Mouse (Mus musculus) urinary bladder, postnatal 10 days (tissue): Measurements from ENCODE around the gene Wdhd1.
A peak's percentile ranks its signal among the peaks of the same experiment; 100 is the strongest.
"Not testable (repeated sequence)": the region's sequence is repeated elsewhere in the genome, so short reads cannot be mapped to it uniquely, and the experiment has no call there.

Experiments
- DNase-seq: peaks from one replicate; pipeline ENCODE4 v3.0.0; 2022; ENCODE audit warnings: low spot score

Gene Wdhd1

GRCm38 (mm10) chr14:47276637-47277393, at the start of gene Wdhd1, which contains the start of gene Socs4:
Gene Wdhd1 (minus strand): TSS chr14:47276857.
Gene Socs4 (plus strand): TSS chr14:47276931.
- peak; percentile 79 for DNase-seq

GRCm38 (mm10) chr14:47325965-47326761, 49.5 kb upstream of the Wdhd1 start:
- no peak for DNase-seq

GRCm38 (mm10) chr14:47321581-47321980, 44.9 kb upstream of the Wdhd1 start:
- DNase-seq: not testable (repeated sequence)

GRCm38 (mm10) chr14:47319362-47319761, 42.7 kb upstream of the Wdhd1 start:
- no peak for DNase-seq

GRCm38 (mm10) chr14:47310342-47311181, 33.9 kb upstream of the Wdhd1 start:
- DNase-seq: no peak

- no peak for DNase-seq
These were observed 32.4 kb upstream of the Wdhd1 start for GRCm38 (mm10) chr14:47309061-47309460.

GRCm38 (mm10) chr14:47307669-47308068, 31.0 kb upstream of the Wdhd1 start:
- no peak for DNase-seq

- DNase-seq: no peak
These were observed 29.3 kb upstream of the Wdhd1 start for GRCm38 (mm10) chr14:47305933-47306332.

- DNase-seq: no peak
These were observed 28.3 kb upstream of the Wdhd1 start for GRCm38 (mm10) chr14:47304814-47305405.

- no peak for DNase-seq
These were observed 26.4 kb upstream of the Wdhd1 start for GRCm38 (mm10) chr14:47302885-47303680.

GRCm38 (mm10) chr14:47298819-47299261, 22.2 kb upstream of the Wdhd1 start:
- DNase-seq: no peak

GRCm38 (mm10) chr14:47298408-47298792, 21.7 kb upstream of the Wdhd1 start:
- DNase-seq: no peak

- DNase-seq: peak; percentile 81
These were observed 21.2 kb upstream of the Wdhd1 start, which contains the start of gene Mapk1ip1l for GRCm38 (mm10) chr14:47297785-47298407. Gene Mapk1ip1l (plus strand): TSS chr14:47298266.

- no peak for DNase-seq
These were observed 19.6 kb upstream of the Wdhd1 start for GRCm38 (mm10) chr14:47296232-47296631.

- DNase-seq: no peak
These were observed 17.5 kb upstream of the Wdhd1 start for GRCm38 (mm10) chr14:47294136-47294535.

- DNase-seq: no peak
These were observed 15.1 kb upstream of the Wdhd1 start for GRCm38 (mm10) chr14:47291772-47292171.

- no peak for DNase-seq
These were observed 10.4 kb upstream of the Wdhd1 start for GRCm38 (mm10) chr14:47287021-47287420.

- DNase-seq: no peak
These were observed 9.6 kb upstream of the Wdhd1 start for GRCm38 (mm10) chr14:47286215-47286614.

GRCm38 (mm10) chr14:47285271-47285670, 8.6 kb upstream of the Wdhd1 start:
- no peak for DNase-seq

GRCm38 (mm10) chr14:47283568-47283967, 6.9 kb upstream of the Wdhd1 start:
- DNase-seq: no peak
